Mouse (Mus musculus) adrenal gland, adult 10 weeks (tissue): ENCODE measurements around the gene Fam122b. TPM values are rescaled to one million over a fixed set of nuclear protein-coding genes. Genes with fewer than 3 reads are reported as not detected.

ENCODE experiments used
- polyA plus RNA-seq: library from polyadenylated mRNA; stranded (reverse); fragments of 350-450 nt; fragmentation: Illumina TruSeq; extraction: RNeasy Lipid Tissue Mini Kit (QIAGEN cat#74804); gene quantifications from one replicate; pipeline ENCODE4 v1.2.3, GENCODE M21; 2014; ENCODE audit warnings: low read depth, low replicate concordance

Gene Fam122b
- 25.7 TPM for polyA plus RNA-seq

GRCm38 (mm10) chrX:53269289-53270062 lies at the start of gene Fam122b:
Gene Fam122b (minus strand): TSS chrX:53269805.

DNA sequence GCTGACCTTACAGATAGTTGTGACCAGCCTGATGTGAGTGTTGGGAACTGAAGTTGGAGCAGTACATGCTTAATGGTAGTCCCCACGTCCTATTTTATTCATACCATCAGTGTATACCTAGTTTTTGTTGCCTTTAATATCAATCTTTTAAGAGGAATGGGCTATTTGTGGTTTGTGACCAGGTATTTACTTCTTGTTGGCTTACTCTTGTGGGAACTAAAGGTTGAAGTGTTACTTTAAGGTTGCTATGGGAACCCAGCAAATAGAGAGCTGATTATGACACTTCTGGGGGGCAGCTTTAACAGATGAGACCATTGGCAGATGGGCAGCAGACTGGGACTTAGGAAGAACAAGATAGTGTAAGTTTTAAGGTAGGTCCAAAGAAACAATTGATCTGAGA lies 3.5 kb upstream of the Fam122b start, which contains the start of gene Fam122c:
Gene Fam122c (plus strand): TSS at position 301 of the 400 bp plus-strand sequence.

GRCm38 (mm10) chrX:53240011-53240410 lies 29.6 kb downstream of the Fam122b start, which contains the start of gene Plac1:
Gene Plac1 (minus strand): TSS chrX:53240111.

Other genes with a start within 250 kb of the Fam122b start
- gene Plac1, start 29.7 kb downstream of the Fam122b start, polyA plus RNA-seq: not detected
- not detected for gene Fam122c, start 3.6 kb upstream of the Fam122b start, polyA plus RNA-seq
- gene Mospd1, start 100.7 kb upstream of the Fam122b start, polyA plus RNA-seq: 94.4 TPM
- gene Etd, start 165.1 kb upstream of the Fam122b start, polyA plus RNA-seq: not detected